Mouse (Mus musculus) Patski (cell line): Measurements from ENCODE around the gene Taf10. TPM values are rescaled to one million over a fixed set of nuclear protein-coding genes. Genes with fewer than 3 reads are reported as not detected.
"Not testable (repeated sequence)": the region's sequence is repeated elsewhere in the genome, so short reads cannot be mapped to it uniquely, and the experiment has no call there.

Experiments used
- ATAC-seq: fragments of 100-300 bp; one replicate; pipeline ENCODE4 v1.8.0; 2021
- CTCF ChIA-PET: fragments of 350-600 bp; sonication (Branson Sonifier 250); formaldehyde crosslinking; loops from one replicate; lab custom pipeline; 2022; ENCODE audit warnings: inconsistent platforms; lab: Charles Lee
- POLR2A ChIA-PET: fragments of 350-600 bp; sonication (Branson Sonifier 250); formaldehyde crosslinking; loops from one replicate; lab custom pipeline; 2022; ENCODE audit warnings: antibody characterized with exemption, inconsistent platforms; lab: Charles Lee
- DNase-seq: peaks from one replicate; pipeline ENCODE4 v3.0.0-alpha.2; 2011; ENCODE audit warnings: low read depth, low spot score
- H3K27me3 ChIP-seq: fragments of 371-371 bp; one replicate; pipeline ENCODE4 v1.5.1; 2021
- CTCF ChIP-seq: fragments of 100-300 bp; IDR thresholded peaks from one replicate; pipeline ENCODE4 v1.5.1; 2021
- in situ Hi-C: fragments of 300-500 bp; cut with MboI; formaldehyde crosslinking; loops from 3 replicates; pipeline ENCODE4 v1.11.1; 2018; ENCODE audit warnings: low pct_unique_long_range_greater_than_20kb, mixed read lengths
- polyA plus RNA-seq: library from polyadenylated mRNA; unstranded; gene quantifications from one replicate; pipeline ENCODE4 v1.2.3, GENCODE M21; 2021

The Taf10 gene
- polyA plus RNA-seq, 1 experiment from 2014 or later, result 180 TPM

DNA sequence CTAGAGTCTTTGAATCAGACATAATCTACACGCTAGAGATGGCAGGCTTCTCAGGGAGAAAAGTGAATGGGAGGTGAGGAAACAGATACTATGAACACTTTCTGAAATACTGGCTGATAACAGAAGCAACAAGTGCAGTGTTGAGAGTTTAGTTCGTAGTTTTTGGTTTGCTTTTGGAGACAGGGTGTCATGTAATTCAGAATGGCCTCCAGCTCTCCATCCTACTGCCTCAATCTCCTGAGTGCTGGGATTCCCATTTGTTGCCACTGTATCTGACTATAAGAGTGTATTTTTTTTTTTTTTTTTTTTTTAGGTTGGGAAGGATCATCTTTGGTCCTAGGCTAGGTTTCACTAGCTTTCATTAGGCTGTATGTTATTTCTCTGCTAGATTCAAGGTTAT is 5.9 kb downstream of the Taf10 start:
- ChIA-PET CTCF (interaction anchor here (0.8 to 2.6 kb wide), 5 partner anchors 13 to 79 kb away, joined by 3 to 10 read pairs (median 3); partner anchors contain the start of gene Mrpl17), POLR2A (interaction anchor here (0.7 to 1.6 kb wide), 4 partner anchors 13 to 75 kb away, joined by 4 to 5 read pairs (median 4); partner anchors contain the start of gene Mrpl17)
- TF ChIP-seq CTCF, result no peak
- no peak for DNase-seq
- no peak for ATAC-seq
- H3K27me3 ChIP-seq, result no peaks in the 10 kb centered on the region
- in situ Hi-C loops, result loop anchor here (5.0 to 10.0 kb wide), 3 partner anchors 96 to 343 kb away; partner anchors contain the start of genes Arfip2, Gm45799, Smpd1 and Timm10b

DNA sequence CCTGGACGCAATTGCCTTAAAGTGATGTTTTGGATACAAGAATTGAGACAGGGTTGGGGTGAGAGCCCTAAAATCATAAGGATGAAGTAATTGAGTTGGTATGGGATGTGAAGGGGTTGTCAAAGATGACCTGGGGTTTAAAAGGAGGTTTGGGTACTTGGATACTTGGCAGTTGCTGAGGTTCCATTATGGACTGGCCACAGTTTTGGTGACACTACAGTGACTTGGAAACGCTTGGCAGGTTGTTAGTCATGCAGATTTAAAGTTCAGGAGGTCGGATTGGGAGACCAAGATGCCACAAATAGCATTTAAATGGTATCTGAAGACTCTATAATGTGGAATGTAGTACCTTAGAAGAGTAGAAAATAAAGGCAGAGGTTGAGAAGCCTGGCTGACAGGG is 6.5 kb downstream of the Taf10 start:
- POLR2A ChIA-PET, result interaction anchor here (0.7 to 1.6 kb wide), 2 partner anchors 70 to 74 kb away, joined by 4 to 7 read pairs; no protein-coding TSS in a partner anchor
- ATAC-seq (no peak), DNase-seq (no peak)
- no peaks in the 10 kb centered on the region for H3K27me3 ChIP-seq
- in situ Hi-C loops, result loop anchor here (5.0 to 10.0 kb wide), 3 partner anchors 95 to 343 kb away; partner anchors contain the start of genes Arfip2, Gm45799, Smpd1 and Timm10b
- CTCF ChIA-PET, result interaction anchor here (1.1 to 2.6 kb wide), 2 partner anchors 73 to 79 kb away, joined by 3 to 10 read pairs; partner anchors contain the start of gene Mrpl17
- TF ChIP-seq CTCF, result no peak

DNA sequence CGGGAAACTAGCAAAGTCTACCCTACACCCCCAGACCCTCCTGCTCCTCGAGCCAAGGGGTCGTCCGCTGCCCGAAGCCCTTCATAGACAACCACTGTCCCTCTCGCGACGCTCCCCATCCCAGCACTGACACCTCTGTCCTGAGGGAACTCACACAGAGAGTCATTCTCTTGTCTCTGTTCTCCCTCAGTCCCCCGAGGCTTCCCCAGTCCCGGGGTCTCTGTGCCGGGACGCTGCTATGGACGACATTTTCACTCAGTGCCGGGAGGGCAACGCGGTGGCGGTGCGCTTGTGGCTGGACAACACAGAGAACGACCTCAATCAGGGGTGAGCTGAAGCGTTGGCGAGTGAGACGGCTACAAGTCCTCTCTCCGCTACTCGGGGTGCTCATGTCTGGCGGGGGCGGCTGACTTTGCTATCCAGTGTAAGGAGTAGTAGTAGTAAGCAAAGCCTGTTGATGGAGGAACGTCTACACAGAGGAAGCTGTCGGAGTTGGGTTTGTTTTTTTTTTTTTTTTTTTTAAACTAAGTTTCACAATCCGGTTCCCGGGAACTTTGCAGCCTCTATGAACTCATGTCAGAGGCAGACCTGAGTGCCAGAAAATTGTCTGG is 7.1 kb downstream of the Taf10 start, which contains the start of gene Rrp8:
TSS of gene Rrp8 (minus strand) at position 475 of the 611 bp plus-strand sequence.
- no peak for DNase-seq
- no peak for TF ChIP-seq CTCF
- ATAC-seq, result peak; percentile 24
- POLR2A ChIA-PET, result interaction anchor here (0.7 to 1.6 kb wide), 2 partner anchors 71 to 75 kb away, joined by 4 to 7 read pairs; no protein-coding TSS in a partner anchor
- CTCF ChIA-PET, result interaction anchor here (0.7 to 1.0 kb wide), 2 partner anchors 15 to 203 kb away, joined by 3 read pairs; partner anchors contain the start of gene Tpp1
- H3K27me3 ChIP-seq, result no peaks in the 10 kb centered on the region
- in situ Hi-C loops, result loop anchor here (5.0 to 10.0 kb wide), 3 partner anchors 95 to 342 kb away; partner anchors contain the start of genes Arfip2, Gm45799, Smpd1 and Timm10b

DNA sequence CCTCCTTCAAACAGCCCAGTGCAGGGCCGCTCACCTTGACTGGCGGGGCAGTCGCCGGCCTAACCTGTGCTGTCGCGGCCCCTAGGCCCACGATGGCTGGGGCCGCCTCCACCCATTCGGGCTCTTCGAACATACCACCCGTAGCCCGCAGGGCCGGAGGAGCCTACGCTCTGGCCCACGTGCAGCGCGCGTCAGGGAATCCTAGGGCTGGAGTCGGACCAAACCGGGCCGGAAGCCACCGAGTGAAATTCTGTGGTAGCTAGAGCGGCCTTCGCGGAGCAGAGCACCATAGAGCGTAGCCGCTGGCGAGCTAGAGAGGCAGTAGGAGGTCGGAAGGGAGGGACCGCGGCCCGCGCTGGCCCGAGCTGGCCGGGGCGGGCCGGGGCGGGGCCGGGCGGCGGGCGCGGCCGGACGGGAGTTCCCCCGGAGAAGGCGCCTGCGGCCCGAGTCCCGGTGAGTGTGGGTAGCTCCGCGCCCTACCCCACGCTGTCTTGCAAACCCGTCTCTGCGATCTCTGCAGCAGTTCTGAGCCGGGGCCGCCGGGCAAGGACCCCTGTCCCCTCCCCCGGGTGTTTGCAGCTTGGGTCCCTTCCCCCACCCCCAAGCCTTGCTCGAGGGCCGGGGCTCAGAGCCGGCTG is 7.8 kb downstream of the Taf10 start, which contains the start of gene Ilk:
TSS of gene Ilk (plus strand) at position 329 of the 638 bp plus-strand sequence.
- ChIA-PET POLR2A (interaction anchor here (1.1 kb wide), 1 partner anchor 74 kb away, joined by 3 read pairs; the partner anchor contains the start of gene Mrpl17), CTCF (interaction anchor here (0.8 to 2.1 kb wide), 3 partner anchors 10 to 202 kb away, joined by 3 to 9 read pairs (median 3); no protein-coding TSS in a partner anchor)
- TF ChIP-seq CTCF, result no peak
- H3K27me3 ChIP-seq, result no peaks in the 10 kb centered on the region
- peak; percentile 69 for DNase-seq
- peak; percentile 78 for ATAC-seq
- in situ Hi-C loops, result loop anchor here (5.0 to 10.0 kb wide), 3 partner anchors 94 to 342 kb away; partner anchors contain the start of genes Arfip2, Gm45799, Smpd1 and Timm10b

DNA sequence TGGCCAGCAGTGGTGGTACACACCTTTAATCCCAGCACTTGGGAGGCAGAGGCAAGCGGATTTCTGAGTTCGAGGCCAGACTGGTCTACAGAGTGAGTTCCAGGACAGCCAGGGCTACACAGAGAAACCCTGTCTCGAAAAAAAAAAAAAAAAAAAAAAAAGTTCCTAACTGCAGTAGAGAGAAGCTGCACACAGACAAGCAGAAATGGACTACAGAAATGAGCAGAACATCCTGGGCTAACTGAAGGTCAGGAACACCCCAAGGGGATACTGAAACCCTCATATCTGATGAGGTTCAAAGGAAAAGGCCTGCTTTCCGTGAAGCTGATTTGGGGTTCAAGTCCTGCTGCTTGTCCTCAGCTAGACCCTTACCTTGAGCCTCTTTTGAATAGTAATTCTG is 8.7 kb downstream of the Taf10 start:
- in situ Hi-C loops, result loop anchor here (5.0 to 10.0 kb wide), 3 partner anchors 93 to 341 kb away; partner anchors contain the start of genes Arfip2, Gm45799, Smpd1 and Timm10b
- H3K27me3 ChIP-seq, ATAC-seq, DNase-seq: not testable (repeated sequence)
- ChIA-PET CTCF (interaction anchor here (0.8 to 2.1 kb wide), 3 partner anchors 9 to 72 kb away, joined by 3 to 9 read pairs (median 3); no protein-coding TSS in a partner anchor), POLR2A (interaction anchor here (0.9 to 1.1 kb wide), 2 partner anchors 9 to 75 kb away, joined by 3 to 5 read pairs; partner anchors contain the start of gene Mrpl17)

DNA sequence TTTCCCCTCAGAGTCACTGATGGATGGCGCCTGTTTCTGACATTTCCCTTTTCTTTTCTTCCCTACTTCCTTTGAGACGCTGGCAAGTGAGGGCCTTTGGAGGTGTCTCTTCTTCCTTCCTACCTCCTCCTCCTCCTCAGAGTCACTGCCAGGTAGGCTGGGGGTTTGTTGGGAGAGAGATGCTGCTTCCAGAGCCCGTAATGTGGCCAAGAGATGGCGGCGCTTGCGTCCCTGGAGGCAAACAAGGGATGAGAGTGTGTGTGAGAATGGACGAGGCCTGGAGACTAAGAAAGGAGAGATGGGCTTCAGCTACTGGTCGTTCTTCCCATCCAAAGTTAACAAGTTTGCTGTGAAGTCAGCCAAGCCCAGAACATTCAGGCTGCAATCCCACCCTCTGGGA is 9.3 kb downstream of the Taf10 start:
- POLR2A ChIA-PET, result no interaction called here
- H3K27me3 ChIP-seq, result no peaks in the 10 kb centered on the region
- CTCF ChIA-PET, result interaction anchor here (1.2 to 2.1 kb wide), 2 partner anchors 8 to 15 kb away, joined by 3 to 9 read pairs; no protein-coding TSS in a partner anchor
- no peak for DNase-seq
- in situ Hi-C loops, result loop anchor here (5.0 to 10.0 kb wide), 3 partner anchors 93 to 340 kb away; partner anchors contain the start of genes Arfip2, Gm45799, Smpd1 and Timm10b
- no peak for TF ChIP-seq CTCF
- ATAC-seq, result no peak

DNA sequence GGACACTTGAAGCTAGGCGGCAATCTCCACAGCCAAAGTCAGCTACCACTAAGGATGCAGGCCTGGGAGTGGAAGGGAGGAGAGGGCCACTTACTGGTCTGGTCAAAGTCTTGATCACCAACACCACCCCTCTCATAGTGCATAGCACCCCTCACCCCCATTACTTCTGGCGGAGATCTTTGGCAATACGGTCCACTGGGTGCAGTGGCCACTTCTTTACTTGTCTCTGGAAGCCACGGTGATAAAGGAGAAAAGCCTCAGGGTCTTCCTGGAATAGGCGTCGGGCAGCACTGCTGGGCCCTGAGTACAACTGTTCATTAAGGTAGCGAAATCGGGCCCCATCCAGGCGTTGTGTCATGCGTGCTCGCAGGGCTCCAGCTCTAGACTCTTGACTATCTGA is 10.3 kb downstream of the Taf10 start:
- DNase-seq (no peak), ATAC-seq (no peak)
- no peak for TF ChIP-seq CTCF
- in situ Hi-C loops, result loop anchor here (10.0 kb wide), 2 partner anchors 179 to 339 kb away; partner anchors contain the start of gene Smpd1
- ChIA-PET POLR2A (no interaction called here), CTCF (interaction anchor here (1.0 kb wide), 1 partner anchor 74 kb away, joined by 3 read pairs; no protein-coding TSS in a partner anchor)
- no peaks in the 10 kb centered on the region for H3K27me3 ChIP-seq

DNA sequence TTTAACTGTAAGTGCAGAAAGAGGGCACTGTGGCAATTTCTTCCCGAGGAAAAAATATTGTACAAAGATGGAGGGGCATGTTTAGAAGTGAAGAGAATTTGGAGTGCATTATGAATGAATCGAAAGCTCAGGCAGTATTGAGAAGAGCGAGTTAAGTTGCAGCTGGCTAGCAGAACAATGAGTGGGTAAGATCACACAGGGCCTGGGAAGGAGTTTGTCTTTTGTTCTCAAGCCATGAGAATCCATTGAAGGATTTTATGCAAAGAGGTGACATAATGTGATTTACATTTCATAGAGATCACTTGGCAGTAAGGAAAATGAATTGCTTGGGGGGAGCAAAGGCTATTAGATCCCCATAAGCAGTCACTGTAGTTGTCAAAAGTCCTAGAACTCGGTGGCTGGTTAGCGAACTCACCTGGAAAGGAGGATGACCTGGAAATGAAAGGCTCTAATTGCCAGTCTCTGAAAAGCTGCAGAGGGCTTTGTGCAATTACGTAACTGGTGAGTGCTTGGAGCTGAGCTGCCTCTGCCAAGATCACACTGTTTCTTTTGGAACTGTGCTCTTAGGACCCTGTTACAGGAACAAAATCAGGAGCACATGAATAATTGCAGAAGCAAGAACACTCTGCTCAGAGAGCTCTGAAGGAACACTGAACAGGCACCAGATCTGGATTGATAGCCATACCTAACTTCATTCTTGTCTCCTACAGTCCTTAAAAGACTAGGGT is 15.3 kb downstream of the Taf10 start:
- in situ Hi-C loops, result no loop called here
- CTCF ChIA-PET, result no interaction called here
- ATAC-seq (no peak), DNase-seq (no peak)
- TF ChIP-seq CTCF, result no peak
- POLR2A ChIA-PET, result no interaction called here
- no peaks in the 10 kb centered on the region for H3K27me3 ChIP-seq

DNA sequence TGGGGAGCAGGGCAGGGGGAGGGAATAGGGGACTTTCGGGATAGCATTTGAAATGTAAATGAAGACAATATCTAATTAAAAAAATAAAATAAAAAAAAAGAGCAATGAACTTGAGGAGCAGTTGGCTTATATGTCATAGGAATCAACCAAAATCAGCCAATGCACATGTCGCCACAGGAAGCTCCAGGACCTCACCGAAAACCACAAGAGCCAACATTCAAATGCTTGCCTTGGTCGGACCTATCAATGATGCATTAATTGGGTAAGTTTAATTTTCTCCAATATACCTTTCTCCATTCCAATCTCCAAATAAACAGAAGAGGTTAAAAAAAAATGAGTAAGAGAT is 17.2 kb downstream of the Taf10 start:
- ChIA-PET CTCF (interaction anchor here (1.0 to 2.0 kb wide), 8 partner anchors 8 to 92 kb away, joined by 3 to 13 read pairs (median 6); partner anchors contain the start of gene Taf10), POLR2A (interaction anchor here (1.3 kb wide), 1 partner anchor 9 kb away, joined by 5 read pairs; no protein-coding TSS in a partner anchor)
- ATAC-seq (no peak), DNase-seq (no peak)
- TF ChIP-seq CTCF, result no peak
- in situ Hi-C loops, result no loop called here
- H3K27me3 ChIP-seq, result no peaks in the 10 kb centered on the region
